Mouse (Mus musculus): ENCODE data around the gene Snrpc. TPM values are rescaled to one million over a fixed set of nuclear protein-coding genes. Genes with fewer than 3 reads are reported as not detected.

Gene Snrpc
- polyA plus RNA-seq, 1 experiment from 2014 or later, result 182 TPM

DNA sequence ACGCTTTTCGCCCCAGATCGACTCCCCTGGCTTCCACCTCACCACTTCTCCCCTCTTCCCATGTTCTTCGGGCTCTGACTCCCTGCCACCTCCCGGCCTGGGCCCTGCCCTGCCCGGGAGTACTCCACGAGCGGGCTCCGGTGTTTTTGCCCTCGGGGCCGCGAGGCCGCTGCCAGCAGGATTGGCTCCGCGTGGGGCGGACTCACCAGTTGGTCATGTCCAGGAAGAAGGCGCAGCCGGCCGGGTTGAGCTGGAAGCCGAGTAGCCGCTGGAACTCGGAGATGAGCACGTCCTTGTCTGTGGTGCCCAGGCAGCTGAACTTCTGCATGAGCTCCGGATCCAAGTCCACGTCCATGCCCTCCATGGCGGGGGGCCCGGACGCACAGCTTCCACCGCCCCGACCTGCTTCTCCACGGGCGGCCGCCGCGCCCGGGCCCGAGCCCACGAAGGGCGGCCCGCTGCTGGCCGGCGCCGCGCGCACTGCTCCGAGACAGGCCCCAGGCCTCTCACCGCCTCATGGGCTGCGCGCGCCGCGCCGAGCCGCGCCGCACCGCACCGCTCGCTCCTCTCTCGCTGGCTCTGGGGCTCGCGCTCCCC lies 17.9 kb upstream of the Snrpc start:
- DNase-seq (peak; percentile 53), ATAC-seq (ENCODE audit: low read depth) (peak; percentile 27)
- under 1% methylated on average over 50 of the region's 62 CpGs for WGBS (ENCODE audit: insufficient replicate concordance)
- H3K36me3 ChIP-seq, result no peaks in the 10 kb centered on the region
- peak overlapping the region; percentile 96 for H3K27ac ChIP-seq
- H3K4me2 ChIP-seq, result peak overlapping the region; percentile 92
- peak overlapping the region; percentile 96 for H3K4me3 ChIP-seq (replicated peaks)
- H3K4me1 ChIP-seq (replicated peaks), result peaks cover 62% of the 10 kb centered on the region
- H3K9ac ChIP-seq, result peak overlapping the region; percentile 98
- H3K9me3 ChIP-seq (replicated peaks), result no peaks in the 10 kb centered on the region
- H3K27me3 ChIP-seq, result no peaks in the 10 kb centered on the region

DNA sequence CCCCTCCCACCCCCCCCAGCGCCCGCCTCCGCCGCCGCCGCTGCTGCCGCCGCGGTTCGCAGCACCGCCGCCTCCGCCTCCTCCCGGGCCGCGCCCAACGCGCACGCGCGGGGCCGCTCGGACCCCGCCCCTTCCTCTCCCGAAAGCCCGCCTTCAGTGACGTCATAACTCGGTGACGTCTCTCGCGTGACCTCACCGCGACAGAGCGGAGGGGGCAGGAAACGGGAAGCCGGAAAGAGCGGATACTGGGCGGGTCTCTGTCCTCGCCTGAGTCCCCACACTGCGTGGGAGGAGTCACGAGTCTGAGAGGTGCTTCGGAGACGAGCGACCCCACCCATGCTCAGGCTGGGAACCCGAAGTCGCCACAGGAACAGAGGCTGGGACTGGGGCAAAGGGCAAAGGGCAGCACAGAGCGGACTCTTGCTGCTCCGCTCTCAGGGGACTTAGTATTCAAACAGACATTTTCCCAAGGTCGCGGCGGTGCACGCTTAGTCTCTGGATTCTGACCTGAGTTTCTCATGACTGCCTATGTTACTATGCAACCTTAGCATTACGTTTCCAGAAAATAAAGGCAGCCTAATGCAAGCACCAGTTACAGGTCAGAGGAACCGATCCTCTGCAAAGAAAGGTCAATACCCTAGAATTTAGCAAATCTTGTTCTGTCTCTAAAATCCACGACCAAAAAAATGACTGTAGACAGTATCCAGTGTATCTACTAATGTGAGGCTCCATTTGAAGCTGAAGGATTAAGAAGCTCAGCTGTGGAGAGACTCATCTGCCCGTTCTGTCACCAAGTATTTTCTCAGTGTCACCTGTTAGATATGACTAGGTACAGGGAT lies 17.2 kb upstream of the Snrpc start, which contains the start of gene D17Wsu92e:
D17Wsu92e (minus strand) TSS at position 81 of the 839 bp plus-strand sequence.
- Histone ChIP-seq H3K4me3 (replicated peaks) (peak within 1 kb of the TSS; percentile 96), H3K4me1 (replicated peaks) (peaks cover 64% of the 10 kb centered on the region), H3K9me3 (replicated peaks) (no peaks in the 10 kb centered on the region), H3K9ac (peak within 1 kb of the TSS; percentile 98), H3K27ac (peak within 1 kb of the TSS; percentile 96), H3K4me2 (peak within 1 kb of the TSS; percentile 92), H3K27me3 (no peaks in the 10 kb centered on the region), H3K36me3 (no peaks in the 10 kb centered on the region)
- ATAC-seq (ENCODE audit: low read depth) (peak; percentile 91), DNase-seq (peak; percentile 95)
- WGBS (ENCODE audit: insufficient replicate concordance), result 2% methylated on average over 39 of the region's 56 CpGs

- H3K27me3 ChIP-seq, result no peaks in the 10 kb centered on the region
- peak overlapping the region; percentile 96 for H3K27ac ChIP-seq
- H3K9ac ChIP-seq, result peak overlapping the region; percentile 73
- peaks cover 69% of the 10 kb centered on the region for H3K4me1 ChIP-seq (replicated peaks)
- peak overlapping the region; percentile 96 for H3K4me3 ChIP-seq (replicated peaks)
- WGBS (ENCODE audit: insufficient replicate concordance), result 20% methylated on average over 9 of the region's 9 CpGs
- H3K36me3 ChIP-seq, result no peaks in the 10 kb centered on the region
- ATAC-seq (ENCODE audit: low read depth) (peak; percentile 20), DNase-seq (peak; percentile 33)
- peak overlapping the region; percentile 92 for H3K4me2 ChIP-seq
- H3K9me3 ChIP-seq (replicated peaks), result no peaks in the 10 kb centered on the region
Observed at GRCm38 (mm10) chr17:27821407-27822338, 16.3 kb upstream of the Snrpc start.

GRCm38 (mm10) chr17:27823142-27823905 lies 14.6 kb upstream of the Snrpc start:
- Histone ChIP-seq H3K4me2 (no peak overlapping the region), H3K4me3 (replicated peaks) (no peak overlapping the region), H3K27ac (no peak overlapping the region), H3K4me1 (replicated peaks) (peaks cover 58% of the 10 kb centered on the region), H3K9ac (no peak overlapping the region), H3K27me3 (peaks cover 3% of the 10 kb centered on the region; the same call in 1 of the 2 replicates), H3K36me3 (no peaks in the 10 kb centered on the region), H3K9me3 (replicated peaks) (no peaks in the 10 kb centered on the region)
- WGBS (ENCODE audit: insufficient replicate concordance), result 77% methylated on average over 9 of the region's 9 CpGs
- no peak for DNase-seq
- ATAC-seq (ENCODE audit: low read depth), result no peak

DNA sequence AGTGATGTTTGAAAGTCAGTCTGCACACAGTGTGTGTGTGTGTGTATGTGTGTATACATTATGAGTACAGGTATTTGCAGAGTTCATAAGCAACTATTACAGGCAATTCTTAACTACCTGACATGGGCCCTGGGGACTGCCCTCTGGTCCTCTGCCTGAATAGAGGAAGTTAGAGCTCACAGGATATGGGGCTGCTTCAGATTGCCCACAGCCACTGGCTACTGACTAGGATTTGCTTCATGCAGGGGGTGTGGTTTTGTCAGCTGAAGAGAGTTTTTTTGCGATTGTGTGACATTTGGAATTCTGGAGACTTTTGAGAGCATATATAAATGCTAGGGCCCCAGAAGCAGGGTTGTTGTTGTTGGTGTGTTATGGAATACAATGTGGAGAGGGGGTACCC lies 13.0 kb upstream of the Snrpc start:
- Histone ChIP-seq H3K9ac (peak overlapping the region; percentile 34; the same call in 1 of the 2 replicates), H3K4me2 (peak overlapping the region; percentile 70), H3K36me3 (no peaks in the 10 kb centered on the region), H3K4me3 (replicated peaks) (peak overlapping the region; percentile 49; the same call in 1 of the 2 replicates), H3K27me3 (peaks cover 7% of the 10 kb centered on the region; the same call in 1 of the 2 replicates), H3K4me1 (replicated peaks) (peaks cover 47% of the 10 kb centered on the region), H3K9me3 (replicated peaks) (no peaks in the 10 kb centered on the region), H3K27ac (peak overlapping the region; percentile 40)
- DNase-seq, result no peak
- ATAC-seq (ENCODE audit: low read depth), result no peak
- 23% methylated on average over 1 of the region's 1 CpGs for WGBS (ENCODE audit: insufficient replicate concordance)

DNA sequence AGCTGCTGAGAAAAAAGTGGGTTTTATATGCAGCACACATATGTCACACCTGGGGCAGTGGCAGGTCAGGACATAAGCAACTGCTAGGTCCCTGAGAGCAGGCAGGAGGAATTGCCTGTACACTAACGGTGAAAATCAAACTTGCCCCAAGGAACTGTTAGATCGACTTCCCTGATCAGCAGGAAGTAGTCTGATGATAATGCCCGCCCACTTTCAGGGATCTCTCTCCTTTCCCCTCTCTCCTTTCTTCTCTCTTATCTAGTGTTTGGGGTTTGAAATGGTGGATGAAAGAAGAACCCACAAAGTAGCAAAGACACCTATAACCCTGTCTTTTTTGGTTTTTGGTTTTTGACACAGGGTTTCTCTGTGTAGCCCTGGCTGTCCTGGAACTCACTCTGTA lies 12.4 kb upstream of the Snrpc start:
- Histone ChIP-seq H3K27me3 (peaks cover 7% of the 10 kb centered on the region; the same call in 1 of the 2 replicates), H3K4me2 (peak overlapping the region; percentile 70), H3K27ac (peak overlapping the region; percentile 40), H3K4me1 (replicated peaks) (peaks cover 47% of the 10 kb centered on the region), H3K36me3 (no peaks in the 10 kb centered on the region), H3K4me3 (replicated peaks) (peak overlapping the region; percentile 49), H3K9ac (peak overlapping the region; percentile 34; the same call in 1 of the 2 replicates), H3K9me3 (replicated peaks) (no peaks in the 10 kb centered on the region)
- ATAC-seq (ENCODE audit: low read depth) (no peak), DNase-seq (no peak)
- WGBS (ENCODE audit: insufficient replicate concordance), result 3% methylated on average over 3 of the region's 3 CpGs

- 2% methylated on average over 22 of the region's 22 CpGs for WGBS (ENCODE audit: insufficient replicate concordance)
- H3K9ac ChIP-seq, result peak overlapping the region; percentile 34
Observed at GRCm38 (mm10) chr17:27825984-27826905, 11.7 kb upstream of the Snrpc start.

GRCm38 (mm10) chr17:27826908-27827383 lies 11.0 kb upstream of the Snrpc start:
- H3K27me3 ChIP-seq, result peaks cover 7% of the 10 kb centered on the region; the same call in 1 of the 2 replicates
- H3K9me3 ChIP-seq (replicated peaks), result no peaks in the 10 kb centered on the region
- H3K4me2 ChIP-seq, result peak overlapping the region; percentile 70
- peaks cover 35% of the 10 kb centered on the region for H3K4me1 ChIP-seq (replicated peaks)
- H3K27ac ChIP-seq, result peak overlapping the region; percentile 31; the same call in 1 of the 2 replicates
- H3K4me3 ChIP-seq (replicated peaks), result peak overlapping the region; percentile 49; the same call in 1 of the 2 replicates
- no peak overlapping the region for H3K9ac ChIP-seq
- ATAC-seq (ENCODE audit: low read depth), result no peak
- no peaks in the 10 kb centered on the region for H3K36me3 ChIP-seq
- DNase-seq, result no peak
- WGBS (ENCODE audit: insufficient replicate concordance), result 3% methylated on average over 8 of the region's 9 CpGs

More at GRCm38 (mm10) chr17:27825984-27826905, 11.7 kb upstream of the Snrpc start:
- Histone ChIP-seq H3K4me1 (replicated peaks) (peaks cover 42% of the 10 kb centered on the region), H3K4me2 (peak overlapping the region; percentile 70), H3K9me3 (replicated peaks) (no peaks in the 10 kb centered on the region), H3K4me3 (replicated peaks) (peak overlapping the region; percentile 49), H3K27ac (peak overlapping the region; percentile 40), H3K27me3 (peaks cover 7% of the 10 kb centered on the region; the same call in 1 of the 2 replicates), H3K36me3 (no peaks in the 10 kb centered on the region)
- DNase-seq (peak; percentile 66), ATAC-seq (ENCODE audit: low read depth) (peak; percentile 76)

DNA sequence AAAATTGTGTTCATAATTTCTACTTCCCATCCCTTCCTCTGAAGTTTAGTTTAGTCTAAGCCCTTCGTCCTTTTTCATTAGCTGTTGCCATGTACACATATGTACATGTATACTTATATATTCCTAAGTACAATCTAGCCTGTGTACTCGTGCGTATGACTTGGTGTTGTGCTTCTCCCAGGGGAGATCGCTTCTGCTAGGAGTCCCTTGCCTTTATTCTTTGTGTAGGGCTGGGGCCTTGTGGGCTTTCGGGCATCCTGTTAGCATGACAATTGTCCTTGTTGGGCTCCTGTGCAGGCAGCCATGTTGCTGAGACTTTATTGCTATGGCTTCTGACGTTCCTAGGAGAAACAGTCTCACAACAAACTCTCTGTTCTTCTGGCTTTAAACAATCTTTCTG lies 10.4 kb upstream of the Snrpc start:
- H3K27ac ChIP-seq, result no peak overlapping the region
- no peak overlapping the region for H3K4me2 ChIP-seq
- ATAC-seq (ENCODE audit: low read depth) (no peak), DNase-seq (no peak)
- peaks cover 29% of the 10 kb centered on the region for H3K4me1 ChIP-seq (replicated peaks)
- no peaks in the 10 kb centered on the region for H3K36me3 ChIP-seq
- H3K9ac ChIP-seq, result no peak overlapping the region
- H3K9me3 ChIP-seq (replicated peaks), result no peaks in the 10 kb centered on the region
- H3K27me3 ChIP-seq, result peaks cover 7% of the 10 kb centered on the region; the same call in 1 of the 2 replicates
- 53% methylated on average over 6 of the region's 6 CpGs for WGBS (ENCODE audit: insufficient replicate concordance)
- H3K4me3 ChIP-seq (replicated peaks), result no peak overlapping the region

All from liver, embryonic 13.5 days (tissue).